18 mouse cellular contexts compared by ENCODE assay signal in genomic region chr12:116515824-116516223, GRCm38 (mm10). TPM values are rescaled to one million over a fixed set of nuclear protein-coding genes. Genes with fewer than 3 reads are reported as not detected.
DNase-seq lines count a peak whose midpoint lies in the region; ATAC-seq and TF ChIP-seq lines count a peak whose summit lies in the region.
"Had no signal": no experiment of that assay in that cellular context is flagged by ENCODE, and none has a peak within 500 bp of the region (broad histone marks: within the 10 kb centered on the region; RNA-seq: fewer than 3 reads in every experiment).

No protein-coding gene starts in this region.

- no peak overlapping the region for H3K4me3 ChIP-seq in forebrain, embryonic 16.5 days (replicated peaks; ENCODE audit: low read length)
- H3K4me3 ChIP-seq in forebrain, embryonic 11.5 days (ENCODE audit: low read depth, low read length) = no peak overlapping the region
- H3K4me3 ChIP-seq in layer of hippocampus, adult 2 months = no peak overlapping the region
- H3K4me3 ChIP-seq: liver, embryonic 15.5 days had no signal

- H3K27ac ChIP-seq in forebrain, embryonic 16.5 days (ENCODE audit: low read length) = no peak overlapping the region
- H3K27ac ChIP-seq in forebrain, embryonic 11.5 days (ENCODE audit: low read depth, low read length) = no peak overlapping the region
- peak overlapping the region; percentile 70 for H3K27ac ChIP-seq in layer of hippocampus, adult 2 months
- H3K27ac ChIP-seq: liver, embryonic 15.5 days had no signal

- H3K4me2 ChIP-seq in forebrain, embryonic 16.5 days (ENCODE audit: low read length) = no peak overlapping the region
- H3K4me2 ChIP-seq in forebrain, embryonic 11.5 days (ENCODE audit: low read depth, low read length, severe bottlenecking) = no peak overlapping the region
- H3K4me2 ChIP-seq: liver, embryonic 15.5 days had no signal

- no peaks in the 10 kb centered on the region for H3K4me1 ChIP-seq in forebrain, embryonic 16.5 days (replicated peaks; ENCODE audit: control insufficient read depth, insufficient read depth, low read length)
- H3K4me1 ChIP-seq in forebrain, embryonic 11.5 days (replicated peaks; ENCODE audit: control insufficient read depth, insufficient read depth, low read length) = no peaks in the 10 kb centered on the region
- H3K4me1 ChIP-seq: liver, embryonic 15.5 days had no signal

- H3K9ac ChIP-seq in forebrain, embryonic 16.5 days (replicated peaks; ENCODE audit: low read depth, low read length) = no peak overlapping the region
- no peak overlapping the region for H3K9ac ChIP-seq in forebrain, embryonic 11.5 days (ENCODE audit: low read length)
- H3K9ac ChIP-seq: liver, embryonic 15.5 days had no signal

- TF ChIP-seq CTCF in layer of hippocampus, adult 2 months (conservative IDR thresholded peaks at IDR 0.05) = no peak

- peak; percentile 75 for ATAC-seq in forebrain, embryonic 16.5 days
- ATAC-seq in forebrain, embryonic 11.5 days (replicated peaks; ENCODE audit: low FRiP score) = no peak
- ATAC-seq: midbrain, embryonic 16.5 days had no signal

- no peaks in the 10 kb centered on the region for H3K9me3 ChIP-seq in forebrain, embryonic 16.5 days (ENCODE audit: control insufficient read depth, low read length)
- no peaks in the 10 kb centered on the region for H3K9me3 ChIP-seq in forebrain, embryonic 11.5 days (ENCODE audit: control insufficient read depth, low read length)
- H3K9me3 ChIP-seq: liver, embryonic 15.5 days had no signal

- no peaks in the 10 kb centered on the region for H3K36me3 ChIP-seq in forebrain, embryonic 16.5 days (ENCODE audit: control insufficient read depth, insufficient read depth)
- no peaks in the 10 kb centered on the region for H3K36me3 ChIP-seq in forebrain, embryonic 11.5 days (ENCODE audit: control insufficient read depth, insufficient read depth, low read length)
- H3K36me3 ChIP-seq: liver, embryonic 15.5 days had no signal

- H3K27me3 ChIP-seq in forebrain, embryonic 16.5 days (replicated peaks; ENCODE audit: control insufficient read depth, insufficient read depth, low read length) = no peaks in the 10 kb centered on the region
- no peaks in the 10 kb centered on the region for H3K27me3 ChIP-seq in forebrain, embryonic 11.5 days (ENCODE audit: control insufficient read depth, insufficient read depth, low read length)
- H3K27me3 ChIP-seq: liver, embryonic 15.5 days had no signal

- no peak for DNase-seq in forebrain, embryonic 11.5 days (ENCODE audit: low spot score)
- peak in 1 of 2 experiments; percentile 41 for DNase-seq in layer of hippocampus, adult 2 months (ENCODE audit: low spot score in 2 of 2)
- DNase-seq in layer of hippocampus, postnatal 25 days (ENCODE audit: extremely low spot score in 1 of 2, low spot score in 1 of 2) = no peak
- peak; percentile 7 for DNase-seq in NIH3T3 (ENCODE audit: low read depth)
- DNase-seq in cerebellum, postnatal 10 days = peak; percentile 14 to 28
- no peak for DNase-seq in frontal cortex, postnatal 25 days (ENCODE audit: low spot score in 2 of 2)
- no peak for DNase-seq in testis, postnatal 14 days (ENCODE audit: low spot score)
- DNase-seq: B cell, adult 2 months; gastrocnemius, postnatal 36 days; kidney, adult 8-10 months; lung, postnatal 36 days; right cerebral cortex, postnatal 14 days; thymus, postnatal 14 days had no signal

RNA-seq across cellular contexts. Expression of gene Ptprn2, which starts 30.3 kb away (rescaled TPM):
- 7.9 and 11.5 TPM in 2 replicates for polyA plus RNA-seq in forebrain, embryonic 16.5 days (2015; fragmentation: Nextera tagmentation; extraction: Ambion mirVana)
- polyA plus RNA-seq in forebrain, embryonic 11.5 days (2014; fragmentation: Nextera tagmentation; extraction: Ambion mirVana) = 6.8 and 7.1 TPM in 2 replicates
- 100 to 1,000 TPM; 280 to 289 TPM for total RNA-seq in layer of hippocampus, adult 2 months (2021)
- total RNA-seq in layer of hippocampus, postnatal 25 days (2021) = 100 to 1,000 TPM; 303 to 317 TPM
- total RNA-seq: gastrocnemius, postnatal 36 days; heart, postnatal 25 days had no signal
- polyA plus RNA-seq: limb, embryonic 11.5 days had no signal

Comparison
In these comparisons a context has a peak if more than half of its experiments do, and no peak if none do; other contexts are left out.
1. DNase-seq: peak in NIH3T3 (single experiment) and cerebellum, postnatal 10 days (2 of 2); none in forebrain, embryonic 11.5 days (single experiment), layer of hippocampus, postnatal 25 days (0 of 2), frontal cortex, postnatal 25 days (0 of 2) and testis, postnatal 14 days (single experiment).